Mouse (Mus musculus) gastrocnemius, postnatal 36 days (tissue): Measurements from ENCODE around the gene Clec12a. TPM values are rescaled to one million over a fixed set of nuclear protein-coding genes. Genes with fewer than 3 reads are reported as not detected.

Experiments
- total RNA-seq, 2 experiments: library from RNA; stranded (reverse); gene quantifications; 2 replicates each; pipeline ENCODE4 v1.2.3; 2021

The Clec12a gene
- total RNA-seq, 2 experiments from 2014 or later = 0.20 to 0.22 TPM

Other genes starting within 250 kb of the Clec12a start
- under 1 TPM; 0.15 to 0.36 TPM for gene Clec2e, start 241.8 kb upstream of the Clec12a start, total RNA-seq
- 10 to 100 TPM; 59.3 to 69.5 TPM for gene Clec2d, start 162.1 kb upstream of the Clec12a start, total RNA-seq
- under 1 TPM in 1 of 2 experiments, not detected in 1; 0.31 TPM for gene Cd69, start 67.3 kb upstream of the Clec12a start, total RNA-seq
- not detected for gene 4922502D21Rik, start 10.9 kb upstream of the Clec12a start, total RNA-seq
- gene Clec12b, start 43.2 kb downstream of the Clec12a start, total RNA-seq = not detected
- not detected for gene Clec1b, start 54.6 kb downstream of the Clec12a start, total RNA-seq
- not detected for gene Clec9a, start 66.2 kb downstream of the Clec12a start, total RNA-seq
- 1 to 10 TPM; 2.2 to 2.6 TPM for gene Clec1a, start 109.3 kb downstream of the Clec12a start, total RNA-seq
- gene Olr1, start 164.5 kb downstream of the Clec12a start, total RNA-seq = not detected
- not detected for gene Tmem52b, start 169.9 kb downstream of the Clec12a start, total RNA-seq
- gene Gabarapl1, start 190.5 kb downstream of the Clec12a start, total RNA-seq = 10 to 100 TPM; 38.1 to 59.3 TPM
- not detected for gene Klre1, start 235.2 kb downstream of the Clec12a start, total RNA-seq
- gene Klrd1, start 249.1 kb downstream of the Clec12a start, total RNA-seq = not detected